Mouse (Mus musculus) kidney, adult 2 months (tissue): ENCODE measurements around the gene Ell2. TPM values are rescaled to one million over a fixed set of nuclear protein-coding genes. Genes with fewer than 3 reads are reported as not detected.

ENCODE experiments used
- DNase-seq: peaks from one replicate; pipeline ENCODE4 v3.0.0; 2021
- H3K27ac ChIP-seq: fragments of 200-500 bp; 2 replicates; pipeline ENCODE4 v1.5.1; 2012; ENCODE audit warnings: low read depth, low read length, control low read depth, inconsistent platforms; ENCODE audit not compliant: insufficient read depth
- H3K27me3 ChIP-seq: fragments of 200-500 bp; replicated peaks from 2 replicates; pipeline ENCODE4 v1.6.1; 2012; ENCODE audit warnings: mild to moderate bottlenecking, moderate library complexity, low read length, inconsistent platforms; ENCODE audit not compliant: control insufficient read depth, insufficient read depth
- H3K36me3 ChIP-seq: fragments of 200-500 bp; 2 replicates; pipeline ENCODE4 v1.6.1; 2012; ENCODE audit warnings: mild to moderate bottlenecking, moderate library complexity, low read length, inconsistent platforms; ENCODE audit not compliant: control insufficient read depth, insufficient read depth
- H3K4me1 ChIP-seq: fragments of 200-500 bp; 2 replicates; pipeline ENCODE4 v1.6.1; 2011; ENCODE audit warnings: low read length; ENCODE audit not compliant: control insufficient read depth, insufficient read depth
- H3K4me3 ChIP-seq: fragments of 200-500 bp; 2 replicates; pipeline ENCODE4 v1.5.1; 2011; ENCODE audit warnings: mild to moderate bottlenecking, low read depth, low read length, control low read depth; ENCODE audit not compliant: insufficient read depth
- CTCF ChIP-seq: fragments of 200-500 bp; conservative IDR thresholded peaks from 2 replicates; pipeline ENCODE4 v1.5.1; 2011; ENCODE audit warnings: low read depth, mild to moderate bottlenecking, control low read depth, low read length, moderate library complexity, mixed read lengths; ENCODE audit not compliant: insufficient read depth, insufficient read length
- POLR2A ChIP-seq: fragments of 200-500 bp; IDR thresholded peaks from one replicate; pipeline ENCODE4 v1.6.1; 2011; ENCODE audit warnings: low read depth, low read length, control low read depth
- WGBS: fragments of 180-500 bp; shearing (Covaris S2); methylation state at CpG from one replicate; pipeline ENCODE4 v1.1.7; 2018; 5-methylcytosine and 5-hydroxymethylcytosine counted together
- polyA plus RNA-seq: library from polyadenylated mRNA; depleted of rRNA; stranded (reverse); fragments of >200 nt; gene quantifications from 2 replicates; pipeline ENCODE4 v1.2.3, GENCODE M21; 2012

Ell2 gene
- polyA plus RNA-seq, 1 experiment = 8.2 TPM

DNA sequence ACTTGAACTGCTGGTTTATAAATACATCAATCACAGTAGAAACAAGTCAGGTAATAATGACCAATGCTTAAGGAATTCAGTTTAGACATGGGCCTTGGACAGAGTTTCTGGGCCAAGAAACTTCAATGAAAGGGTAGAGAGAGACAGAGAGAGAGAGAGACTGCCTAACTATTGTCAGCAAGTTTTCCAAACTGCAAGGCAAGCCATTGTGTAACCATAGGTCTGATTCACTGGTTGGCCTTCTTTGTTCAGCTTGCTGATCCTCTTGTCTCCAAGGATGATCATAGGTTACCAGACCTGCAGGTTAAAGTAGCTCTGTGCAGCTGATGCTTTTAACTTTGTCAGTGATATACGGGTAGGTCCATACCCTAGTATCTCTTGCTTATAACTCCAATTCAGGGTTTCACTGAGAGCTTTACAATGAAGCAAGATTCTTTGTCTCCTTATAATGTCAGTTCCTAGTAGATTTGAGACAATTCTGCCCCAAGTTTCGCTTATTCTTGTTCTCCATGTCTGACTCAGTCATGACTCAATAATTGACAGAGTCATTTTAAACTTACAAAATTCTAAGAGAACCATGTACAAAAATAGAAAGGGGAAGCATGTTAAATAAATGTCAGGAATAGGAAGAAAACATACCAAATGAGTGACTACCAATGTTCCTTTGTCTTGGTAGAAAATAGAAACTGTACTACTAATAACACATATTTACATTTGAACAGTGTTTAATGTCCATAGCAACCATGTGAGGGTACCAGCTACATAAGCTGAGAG lies 82.7 kb downstream of the Ell2 start:
- Histone ChIP-seq H3K36me3 (no peaks in the 10 kb centered on the region), H3K27ac (no peak overlapping the region), H3K27me3 (no peaks in the 10 kb centered on the region), H3K4me3 (no peak overlapping the region), H3K4me1 (no peaks in the 10 kb centered on the region)
- 87% methylated on average over 2 of the region's 2 CpGs for WGBS
- no peak for TF ChIP-seq CTCF
- no peak for TF ChIP-seq POLR2A
- DNase-seq = no peak

DNA sequence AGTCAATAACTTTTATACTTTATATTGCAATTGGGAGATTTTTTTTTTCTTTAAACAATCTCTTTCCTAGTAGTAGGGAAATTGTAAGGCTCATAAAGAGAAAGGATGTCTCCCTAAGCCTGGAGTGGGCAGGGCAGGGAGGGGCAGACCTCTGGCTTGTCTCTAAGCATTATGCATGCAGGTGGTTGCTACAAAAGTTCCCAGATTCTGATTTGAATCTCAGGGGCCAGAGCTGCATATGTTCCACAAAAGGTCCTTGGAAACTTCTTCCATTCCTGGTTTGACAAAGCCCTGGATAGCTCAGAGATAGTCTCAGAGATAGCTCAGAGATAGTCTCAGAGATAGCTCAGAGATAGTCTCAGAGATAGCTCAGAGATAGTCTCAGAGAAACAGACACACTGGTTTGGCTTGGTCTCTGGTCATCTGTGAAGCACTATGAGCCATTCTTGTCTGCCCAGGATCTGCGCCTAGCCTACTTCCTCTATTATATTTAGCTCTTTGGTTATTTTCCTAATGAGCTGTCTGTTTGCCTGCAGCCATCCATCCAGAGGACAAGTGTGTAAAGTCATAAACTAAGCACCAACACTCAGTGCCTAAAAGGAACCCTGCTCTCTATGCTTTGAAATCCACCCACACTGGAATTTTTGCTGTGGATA lies 84.1 kb downstream of the Ell2 start:
- TF ChIP-seq CTCF = no peak
- TF ChIP-seq POLR2A = no peak

DNA sequence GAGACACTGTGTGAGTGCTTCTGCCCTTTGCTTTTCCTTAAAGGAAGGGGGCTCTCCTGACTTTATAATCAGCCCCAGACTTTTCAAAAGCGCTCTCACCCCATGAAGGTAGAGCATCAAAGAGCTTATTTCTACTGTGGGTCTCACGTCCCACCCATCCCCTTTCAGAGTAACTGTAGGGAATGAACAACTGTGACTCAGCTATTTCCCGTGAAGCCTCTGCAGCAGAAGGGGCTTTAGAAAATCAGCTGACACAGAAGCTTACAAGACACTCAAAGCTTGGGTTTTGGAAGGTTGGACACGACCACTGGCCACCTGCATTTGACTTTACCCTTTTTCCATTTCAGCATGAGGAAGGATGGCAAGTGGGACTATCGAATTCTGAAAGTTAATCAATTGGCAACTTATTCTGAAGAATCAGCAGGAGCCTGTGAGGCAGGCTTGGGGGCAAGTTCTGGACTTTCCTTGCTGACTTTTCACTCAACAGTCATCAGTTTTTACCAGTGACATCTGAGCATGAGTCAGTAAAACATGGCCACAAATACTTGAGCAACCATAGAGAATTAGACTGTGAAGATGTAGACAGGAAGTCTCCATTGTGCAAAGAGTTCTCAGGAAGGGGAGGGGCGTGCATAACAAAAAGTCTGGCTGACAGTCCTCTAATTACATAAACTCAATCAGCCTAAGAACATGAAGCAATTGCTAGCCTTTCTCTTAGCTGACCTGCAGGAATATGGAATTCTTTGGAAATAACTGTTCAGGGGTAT lies 87.5 kb downstream of the Ell2 start:
- H3K27ac ChIP-seq = no peak overlapping the region
- no peaks in the 10 kb centered on the region for H3K27me3 ChIP-seq
- no peak overlapping the region for H3K4me3 ChIP-seq
- WGBS = 78% methylated on average over 6 of the region's 6 CpGs
- no peaks in the 10 kb centered on the region for H3K36me3 ChIP-seq
- peaks cover 6% of the 10 kb centered on the region; the same call in 1 of the 2 replicates for H3K4me1 ChIP-seq
- no peak for TF ChIP-seq POLR2A
- no peak for TF ChIP-seq CTCF
- DNase-seq = no peak

More for the DNA sequence above, 84.1 kb downstream of the Ell2 start:
- no peak for DNase-seq
- 61% methylated on average over 1 of the region's 1 CpGs for WGBS
- Histone ChIP-seq H3K4me3 (no peak overlapping the region), H3K4me1 (no peaks in the 10 kb centered on the region), H3K27me3 (no peaks in the 10 kb centered on the region), H3K27ac (no peak overlapping the region), H3K36me3 (no peaks in the 10 kb centered on the region)

DNA sequence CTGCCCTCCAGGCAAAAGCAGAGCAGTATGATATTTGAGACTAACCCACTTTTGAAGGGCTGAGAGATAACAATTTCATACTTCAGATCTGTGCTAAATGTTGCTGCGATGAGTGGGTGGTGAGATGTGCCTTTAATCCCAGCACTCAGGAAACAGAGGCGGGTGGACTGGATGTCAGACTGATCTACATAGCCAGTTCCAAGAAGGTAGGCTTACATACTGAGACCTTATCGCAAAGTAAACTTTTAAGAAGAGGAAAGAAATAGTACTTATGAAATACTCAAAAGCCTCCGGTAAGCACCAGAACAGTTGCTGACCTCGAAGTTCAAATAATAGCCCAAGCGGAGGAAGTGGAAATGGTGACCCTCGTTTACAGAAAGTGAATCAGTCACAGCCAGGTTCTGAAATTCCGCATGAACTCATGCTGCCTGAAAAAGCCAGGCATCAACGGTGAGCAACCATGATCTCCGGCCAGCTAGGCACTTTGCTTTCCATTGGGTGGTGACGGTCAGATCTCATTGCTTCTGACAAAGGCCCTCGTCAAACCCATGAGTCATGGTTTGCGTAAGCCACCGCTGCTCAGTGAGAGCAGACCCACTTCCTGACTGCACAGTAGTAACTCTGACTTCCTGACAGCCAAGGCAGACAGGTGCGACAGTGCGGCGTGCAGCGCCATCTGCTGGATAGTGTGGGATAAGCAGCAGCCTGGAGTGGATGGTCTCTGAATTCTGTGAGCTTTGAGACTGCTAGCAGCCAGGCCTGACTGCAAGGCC lies 91.0 kb downstream of the Ell2 start:
- H3K27ac ChIP-seq = no peak overlapping the region
- 14% methylated on average over 18 of the region's 18 CpGs for WGBS
- peak; percentile 96 for DNase-seq
- no peaks in the 10 kb centered on the region for H3K27me3 ChIP-seq
- no peaks in the 10 kb centered on the region for H3K36me3 ChIP-seq
- peaks cover 7% of the 10 kb centered on the region; the same call in 1 of the 2 replicates for H3K4me1 ChIP-seq
- TF ChIP-seq CTCF (peak; percentile 100; the same call in 1 of the 2 replicates), POLR2A (no peak)
- peak overlapping the region; percentile 25 for H3K4me3 ChIP-seq

DNA sequence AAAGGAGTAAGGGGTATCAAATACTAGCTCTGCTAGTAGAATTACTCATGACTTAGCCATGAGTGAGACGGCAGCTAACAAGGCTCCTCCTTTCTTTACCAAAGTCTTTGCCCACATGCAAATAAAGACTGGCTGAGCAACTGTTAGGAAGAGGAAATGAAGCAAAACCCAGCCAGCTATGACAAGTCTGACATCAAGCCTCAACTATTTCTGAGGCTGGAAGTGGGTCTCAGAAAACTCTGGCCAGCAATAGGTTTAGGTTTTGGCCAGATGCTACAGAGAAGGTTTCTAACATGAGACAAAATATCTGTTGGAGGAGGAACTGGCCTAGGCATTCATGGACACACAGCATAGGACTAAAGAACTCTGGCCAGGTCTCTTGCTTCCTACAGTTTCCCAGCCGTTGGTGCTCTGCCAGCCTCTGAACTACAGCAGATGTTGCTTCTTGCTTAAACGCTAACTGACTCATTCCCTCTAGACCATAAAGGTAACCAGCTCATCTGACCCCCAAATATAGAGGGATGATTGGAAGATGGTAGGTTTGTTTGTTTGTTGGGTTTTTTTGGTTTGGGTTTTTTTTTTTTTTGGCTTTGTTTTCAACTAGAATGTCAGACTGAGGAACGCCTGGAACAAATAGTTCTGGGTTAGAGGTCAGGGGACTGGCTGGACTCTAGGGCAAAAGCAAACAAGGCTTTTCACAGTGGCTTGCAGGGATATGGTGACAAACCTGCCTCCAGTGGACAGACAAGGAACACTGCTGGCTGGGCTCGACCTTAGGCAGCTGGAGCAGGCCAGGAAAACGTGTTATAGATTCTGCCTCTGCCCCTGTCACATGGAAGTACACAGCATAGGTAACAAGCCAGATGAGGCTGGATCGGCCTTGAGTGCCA lies 92.1 kb downstream of the Ell2 start:
- H3K27ac ChIP-seq = peak overlapping the region; percentile 55; the same call in 1 of the 2 replicates
- H3K36me3 ChIP-seq = no peaks in the 10 kb centered on the region
- TF ChIP-seq CTCF (peak; percentile 67), POLR2A (no peak)
- peaks cover 7% of the 10 kb centered on the region; the same call in 1 of the 2 replicates for H3K4me1 ChIP-seq
- DNase-seq = peak; percentile 76
- 41% methylated on average over 7 of the region's 7 CpGs for WGBS
- no peaks in the 10 kb centered on the region for H3K27me3 ChIP-seq
- H3K4me3 ChIP-seq = no peak overlapping the region

DNA sequence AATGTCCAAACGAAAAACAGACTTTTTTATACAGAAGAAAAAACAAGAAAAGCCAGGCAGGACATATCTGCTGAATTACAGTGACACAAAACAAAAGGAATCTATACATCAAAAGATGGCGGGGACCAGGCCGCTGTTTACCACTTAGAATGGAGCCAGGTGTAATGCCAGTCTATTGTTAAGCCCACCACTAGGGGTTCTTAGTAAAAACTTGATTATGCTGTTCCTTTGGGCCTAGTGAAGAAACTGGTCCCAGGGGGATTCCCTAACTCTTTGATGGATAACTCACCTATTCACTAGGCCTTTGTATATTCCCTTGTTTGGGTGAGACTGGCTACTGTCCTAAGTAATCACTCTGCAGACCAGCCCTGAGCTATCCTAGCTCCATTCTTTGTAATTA lies 92.9 kb downstream of the Ell2 start:
- H3K27ac ChIP-seq = no peak overlapping the region
- no peak for DNase-seq
- H3K4me1 ChIP-seq = peaks cover 7% of the 10 kb centered on the region; the same call in 1 of the 2 replicates
- no peaks in the 10 kb centered on the region for H3K27me3 ChIP-seq
- 84% methylated on average over 3 of the region's 3 CpGs for WGBS
- no peak overlapping the region for H3K4me3 ChIP-seq
- no peaks in the 10 kb centered on the region for H3K36me3 ChIP-seq
- TF ChIP-seq POLR2A = no peak
- no peak for TF ChIP-seq CTCF
